Mouse (Mus musculus) spleen, adult 2 months (tissue): ENCODE results near the gene Dis3l2.

ENCODE experiments used
- CTCF ChIP-seq: fragments of 200-500 bp; IDR thresholded peaks from 2 replicates; pipeline ENCODE4 v1.5.1; 2011; ENCODE audit warnings: mild to moderate bottlenecking, inconsistent platforms; ENCODE audit not compliant: insufficient read depth, insufficient read length, insufficient replicate concordance; ENCODE audit errors: extremely low read depth
- POLR2A ChIP-seq: fragments of 200-500 bp; IDR thresholded peaks from 2 replicates; pipeline ENCODE4 v1.6.1; 2011; ENCODE audit warnings: low read depth, low read length, inconsistent platforms

GRCm38 (mm10) chr1:86705461-86705860, 1.9 kb downstream of the Dis3l2 start:
- no peak for TF ChIP-seq CTCF
- no peak for TF ChIP-seq POLR2A
